Mouse (Mus musculus) lung, adult 2 months (tissue): ENCODE data around the gene Apoa1.

Source experiments
- CTCF ChIP-seq: fragments of 200-500 bp; IDR thresholded peaks from 2 replicates; pipeline ENCODE4 v1.5.1; 2011; ENCODE audit warnings: mild to moderate bottlenecking, low read length, control low read depth; ENCODE audit not compliant: insufficient read depth
- POLR2A ChIP-seq: fragments of 200-500 bp; IDR thresholded peaks from 2 replicates; pipeline ENCODE4 v1.6.1; 2011; ENCODE audit warnings: low read depth, mild to moderate bottlenecking, control low read depth, low read length, borderline replicate concordance; ENCODE audit errors: extremely low read depth

DNA sequence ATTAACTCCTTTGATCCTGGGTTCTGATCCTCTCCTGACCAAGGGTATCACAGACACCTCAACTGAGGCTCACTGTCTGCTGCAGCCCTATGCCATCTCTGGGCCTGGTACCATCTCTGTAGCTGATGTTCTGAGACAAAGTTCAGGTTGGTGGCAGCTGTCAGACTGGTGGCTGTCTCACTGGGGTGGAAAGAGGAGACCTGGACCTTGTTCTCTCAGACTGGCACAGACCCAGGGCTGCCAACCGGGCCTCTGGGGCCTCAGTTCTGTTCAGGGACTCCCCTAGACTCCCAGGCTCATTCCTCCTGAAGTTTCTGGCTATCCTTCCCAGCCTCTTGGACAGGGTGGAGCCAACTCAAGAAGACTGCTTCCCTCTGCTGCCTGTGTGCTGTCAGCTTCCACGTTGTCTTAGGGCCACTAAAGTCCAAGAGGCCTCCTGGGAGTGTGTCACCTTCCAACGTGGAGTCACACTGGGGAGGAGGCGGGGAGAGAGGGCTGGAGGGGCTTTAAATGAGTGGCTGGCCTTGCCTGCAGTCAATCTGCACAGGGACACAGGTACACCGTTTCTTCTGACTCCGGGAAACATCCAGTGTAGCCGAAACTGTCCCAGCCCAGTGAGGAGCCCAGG lies 12.3 kb downstream of the Apoa1 start, which contains the start of gene Apoa4:
- no peak for TF ChIP-seq POLR2A
- no peak for TF ChIP-seq CTCF
